Mouse (Mus musculus): ENCODE measurements around the gene Hmgxb4.

The Hmgxb4 gene

DNA sequence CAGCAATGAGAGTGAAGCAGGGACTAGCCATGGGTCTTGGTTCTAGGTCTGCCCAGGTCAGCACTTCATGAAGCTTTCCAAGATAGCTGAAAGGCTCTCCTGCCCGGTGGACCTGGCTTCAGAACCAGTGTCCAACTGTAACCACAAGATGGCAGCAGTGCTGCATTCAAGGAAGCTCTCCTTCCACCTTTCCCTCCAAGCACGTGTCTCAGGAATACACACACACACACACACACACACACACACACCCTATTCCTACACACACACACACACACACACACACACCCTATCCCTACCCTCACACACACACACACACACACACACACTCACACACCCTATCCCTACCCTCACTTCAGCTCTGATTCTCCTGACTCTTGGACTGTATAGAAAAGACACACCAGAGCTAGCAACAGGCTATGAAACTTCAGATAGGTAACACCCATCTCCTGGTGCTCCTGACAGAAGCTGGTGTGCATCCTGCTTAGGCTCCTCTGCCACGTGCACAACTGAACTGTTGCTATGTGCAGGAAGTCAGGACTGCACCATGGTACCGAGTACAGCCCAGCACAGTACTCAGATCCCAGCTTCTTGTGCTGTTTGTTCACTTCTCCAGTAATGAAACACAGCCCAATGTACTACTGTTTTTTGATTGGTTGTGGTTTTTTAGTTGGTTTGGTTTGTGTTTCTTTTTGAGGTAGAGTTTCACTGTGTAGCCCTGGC, 78.6 kb downstream of the Hmgxb4 start:
- peak; percentile 54 for DNase-seq (ENCODE audit: inconsistent ontology term)

- no peak for DNase-seq (ENCODE audit: inconsistent ontology term)
These were observed 81.7 kb downstream of the Hmgxb4 start for GRCm38 (mm10) chr8:75074876-75075275.

DNA sequence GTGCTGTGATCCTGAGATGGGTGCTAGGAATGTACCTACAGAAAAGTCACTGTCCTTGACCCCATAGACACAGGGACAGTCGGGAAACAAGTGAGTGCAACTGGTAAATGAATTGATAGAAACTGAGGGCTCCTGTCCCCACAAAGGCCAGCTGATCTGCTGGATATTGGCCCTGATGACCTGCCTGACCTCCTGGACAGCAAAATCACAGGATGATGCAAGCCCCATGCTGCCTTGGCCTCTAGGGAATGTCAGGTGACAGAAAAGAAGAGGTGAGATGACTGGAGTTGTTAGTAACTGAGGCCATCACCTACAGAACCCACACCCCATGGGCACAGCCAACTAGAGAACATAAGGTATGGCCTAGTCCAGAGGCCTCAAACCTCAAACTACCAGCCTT, 85.1 kb downstream of the Hmgxb4 start:
- no peak for DNase-seq (ENCODE audit: inconsistent ontology term)

- no peak for DNase-seq (ENCODE audit: inconsistent ontology term)
These were observed 85.7 kb downstream of the Hmgxb4 start for GRCm38 (mm10) chr8:75078851-75079250.

All from Muller cell, postnatal 12 days (primary cell).